Mouse (Mus musculus) heart, embryonic 11.5 days (tissue): Measurements from ENCODE around the gene Gstm4. TPM values are rescaled to one million over a fixed set of nuclear protein-coding genes. Genes with fewer than 3 reads are reported as not detected.
"Not testable (repeated sequence)": the region's sequence is repeated elsewhere in the genome, so short reads cannot be mapped to it uniquely, and the experiment has no call there.

Source experiments
- ATAC-seq: fragments of 200-750 bp; cut with Nextera tagmentation; replicated peaks from 2 replicates; pipeline ENCODE4 v1.8.0; 2017; ENCODE audit warnings: moderate library complexity; ENCODE audit not compliant: insufficient number of reproducible peaks, low FRiP score, low TSS enrichment
- H3K27ac ChIP-seq: fragments of 300-500 bp; sonication (generic); 2 replicates; pipeline ENCODE4 v1.5.1; 2014; ENCODE audit warnings: mild to moderate bottlenecking, low read depth, low read length
- H3K27me3 ChIP-seq: fragments of 300-500 bp; sonication (generic); 2 replicates; pipeline ENCODE4 v1.6.1; 2014; ENCODE audit warnings: mild to moderate bottlenecking, low read length, mixed read lengths; ENCODE audit not compliant: control insufficient read depth, insufficient read depth
- H3K36me3 ChIP-seq: fragments of 300-500 bp; sonication (generic); 2 replicates; pipeline ENCODE4 v1.6.1; 2014; ENCODE audit warnings: mild to moderate bottlenecking, low read length, moderate library complexity, mixed read lengths; ENCODE audit not compliant: control insufficient read depth, insufficient read depth
- H3K4me1 ChIP-seq: fragments of 300-500 bp; sonication (generic); 2 replicates; pipeline ENCODE4 v1.6.1; 2014; ENCODE audit warnings: low read length; ENCODE audit not compliant: control insufficient read depth, insufficient read depth
- H3K4me2 ChIP-seq: fragments of 300-500 bp; sonication (generic); 2 replicates; pipeline ENCODE4 v1.6.1; 2014; ENCODE audit warnings: mild to moderate bottlenecking, moderate library complexity
- H3K4me3 ChIP-seq: fragments of 300-500 bp; sonication (generic); 2 replicates; pipeline ENCODE4 v1.5.1; 2014; ENCODE audit warnings: low read depth, low read length
- H3K9ac ChIP-seq: fragments of 300-500 bp; sonication (generic); 2 replicates; pipeline ENCODE4 v1.6.1; 2014; ENCODE audit warnings: mild to moderate bottlenecking, low read depth, low read length, moderate library complexity
- H3K9me3 ChIP-seq: fragments of 300-500 bp; sonication (generic); replicated peaks from 2 replicates; pipeline ENCODE4 v1.6.1; 2016; ENCODE audit warnings: low read length; ENCODE audit not compliant: control insufficient read depth
- WGBS: fragments of 180-500 bp; shearing (Covaris S2); extraction: QIAGEN DNeasy Blood & Tissue Kit; methylation state at CpG from one replicate; pipeline ENCODE4 v1.1.7; 2014; ENCODE audit not compliant: insufficient replicate concordance; 5-methylcytosine and 5-hydroxymethylcytosine counted together
- polyA plus RNA-seq: library from polyadenylated mRNA; unstranded; fragments of >200 nt; fragmentation: Nextera tagmentation; extraction: Ambion mirVana; gene quantifications from 2 replicates; pipeline ENCODE4 v1.2.1, GENCODE M21; 2014

Gstm4 gene
- polyA plus RNA-seq, 1 experiment from 2014 or later: 14.7 TPM

DNA sequence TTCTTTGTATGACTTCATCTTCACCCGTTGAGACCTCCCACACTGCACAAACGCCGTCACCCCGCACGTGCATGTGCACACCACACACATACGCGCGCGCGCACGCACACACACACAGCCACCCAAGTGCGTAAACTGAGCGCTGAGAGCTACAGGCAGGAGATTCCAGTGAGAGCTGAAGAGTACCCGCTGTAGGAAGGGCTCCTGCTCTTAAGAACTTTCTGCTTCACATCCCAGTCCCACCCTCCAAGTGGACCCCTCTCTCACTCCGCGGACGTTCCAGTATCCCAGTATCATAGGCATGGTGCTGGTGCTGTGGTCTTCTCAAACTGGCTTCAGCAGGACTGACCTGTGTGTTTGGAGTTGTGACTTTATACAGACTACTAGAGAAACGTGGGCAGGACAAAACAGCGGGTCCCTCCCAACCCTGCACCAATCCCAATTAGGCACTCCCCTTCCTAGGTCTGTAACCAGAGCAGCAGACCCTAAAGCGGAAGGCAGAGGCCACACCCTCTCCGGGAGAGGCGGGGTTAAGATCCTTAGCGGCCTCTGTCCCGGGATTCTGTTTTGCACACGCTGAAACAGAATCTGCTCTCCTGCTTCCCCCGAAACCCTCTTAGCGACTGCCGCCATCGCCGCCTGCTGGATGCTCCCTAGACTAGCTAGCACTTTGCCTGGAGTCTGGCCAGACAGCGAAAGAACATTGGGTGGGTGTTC, 27.1 kb downstream of the Gstm4 start, which contains the start of gene Gstm1:
TSS of gene Gstm1 (minus strand) at position 501 of the 717 bp plus-strand sequence.
- no peaks in the 10 kb centered on the region for H3K9me3 ChIP-seq
- peak within 1 kb of the TSS; percentile 54 for H3K9ac ChIP-seq
- H3K4me2 ChIP-seq: peak within 1 kb of the TSS; percentile 71
- H3K27ac ChIP-seq: peak within 1 kb of the TSS; percentile 36
- H3K27me3 ChIP-seq: peaks cover 1% of the 10 kb centered on the region
- no peaks in the 10 kb centered on the region for H3K36me3 ChIP-seq
- peak within 1 kb of the TSS; percentile 38 for H3K4me3 ChIP-seq
- WGBS: under 1% methylated on average over 31 of the region's 31 CpGs
- peak; percentile 93 for ATAC-seq
- peaks cover 8% of the 10 kb centered on the region for H3K4me1 ChIP-seq

DNA sequence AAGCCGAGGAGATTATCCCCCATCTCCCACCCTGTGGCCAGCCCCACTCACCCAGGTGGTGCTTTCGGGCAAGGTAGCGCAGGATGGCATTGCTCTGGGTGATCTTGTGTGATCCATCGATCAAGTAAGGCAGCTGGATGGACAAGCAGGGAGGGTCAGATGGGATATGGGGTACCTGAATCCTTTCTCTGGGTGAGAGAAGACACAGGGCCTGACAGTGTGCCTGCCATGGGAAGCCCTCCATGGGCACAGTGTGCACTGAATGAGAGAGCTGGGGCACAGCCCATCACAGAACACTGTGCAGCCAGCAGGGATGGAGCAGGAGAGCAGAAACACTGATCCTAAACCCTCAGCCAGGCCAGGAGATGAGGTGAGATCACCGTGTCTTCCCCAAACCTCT, 28.2 kb downstream of the Gstm4 start:
- not testable (repeated sequence) for H3K27ac ChIP-seq, ATAC-seq, H3K27me3 ChIP-seq, H3K4me3 ChIP-seq, H3K4me1 ChIP-seq, H3K9ac ChIP-seq, H3K36me3 ChIP-seq, H3K9me3 ChIP-seq, H3K4me2 ChIP-seq
- WGBS: 83% methylated on average over 5 of the region's 5 CpGs

DNA sequence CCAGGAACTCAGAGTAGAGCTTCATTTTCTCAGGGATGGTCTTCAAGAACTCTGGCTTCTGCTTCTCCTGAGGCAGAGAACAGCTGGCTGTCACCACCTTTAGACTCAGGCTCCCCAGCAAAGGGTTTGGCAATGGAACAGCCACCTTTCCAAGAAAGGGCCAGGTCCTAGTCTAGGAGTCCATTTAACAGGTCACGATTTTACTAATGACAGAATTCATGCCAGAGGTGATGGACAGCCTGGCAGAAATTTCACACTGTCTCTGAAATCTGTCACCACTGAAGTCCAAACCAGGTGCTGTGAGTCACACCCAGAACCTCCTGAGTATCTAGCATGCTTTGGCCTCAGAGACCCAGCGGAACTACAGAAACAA, 29.7 kb downstream of the Gstm4 start:
- Histone ChIP-seq H3K4me3 (no peak overlapping the region), H3K4me2 (no peak overlapping the region), H3K9ac (no peak overlapping the region), H3K9me3 (no peaks in the 10 kb centered on the region), H3K27me3 (no peaks in the 10 kb centered on the region), H3K36me3 (no peaks in the 10 kb centered on the region), H3K27ac (no peak overlapping the region), H3K4me1 (peaks cover 8% of the 10 kb centered on the region)
- no peak for ATAC-seq
- WGBS: 84% methylated on average over 2 of the region's 2 CpGs

DNA sequence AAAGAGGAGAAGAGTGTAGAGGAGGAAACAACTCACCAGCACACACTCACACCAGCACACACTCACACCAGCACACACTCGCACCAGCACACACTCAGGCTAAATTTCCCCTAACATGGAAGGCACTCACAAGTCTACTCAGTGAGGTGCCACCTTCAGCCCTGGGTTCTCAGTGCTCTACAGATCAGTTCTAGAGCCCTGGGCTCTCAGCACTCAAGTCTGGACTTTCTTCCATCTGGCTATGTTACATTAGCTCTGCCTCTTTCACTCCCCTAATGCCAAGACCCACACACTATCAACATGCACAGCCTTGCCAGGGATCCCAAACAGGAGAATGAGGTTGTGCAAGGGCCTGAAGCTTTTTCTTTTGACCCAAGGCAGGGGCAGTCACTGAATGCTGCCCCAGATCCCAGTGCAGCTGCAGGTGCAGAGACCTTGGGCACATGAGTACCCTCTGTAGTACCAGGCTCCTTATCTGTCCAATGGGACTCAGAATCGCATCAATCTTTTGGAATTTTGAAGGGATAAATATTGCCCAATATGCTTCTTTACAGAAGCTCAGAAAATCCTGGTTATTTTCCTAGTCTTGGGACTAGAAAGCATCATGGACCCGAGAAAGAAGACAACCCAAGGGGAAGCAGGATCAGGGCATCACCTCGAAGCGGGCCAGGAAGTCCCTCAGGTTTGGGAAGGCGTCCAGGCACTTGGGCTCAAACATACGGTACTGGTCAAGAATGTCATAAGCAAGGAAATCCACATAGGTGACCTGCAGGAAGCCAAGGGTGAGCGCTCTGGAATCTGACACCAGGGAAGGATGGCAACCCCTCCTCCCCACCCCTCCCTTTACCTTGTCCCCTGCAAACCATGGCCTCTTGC, 30.4 kb downstream of the Gstm4 start:
- no peaks in the 10 kb centered on the region for H3K27me3 ChIP-seq
- H3K4me3 ChIP-seq: no peak overlapping the region
- no peaks in the 10 kb centered on the region for H3K36me3 ChIP-seq
- no peak overlapping the region for H3K27ac ChIP-seq
- no peak for ATAC-seq
- 81% methylated on average over 7 of the region's 8 CpGs for WGBS
- H3K9ac ChIP-seq: no peak overlapping the region
- H3K9me3 ChIP-seq: no peaks in the 10 kb centered on the region
- peaks cover 8% of the 10 kb centered on the region for H3K4me1 ChIP-seq
- no peak overlapping the region for H3K4me2 ChIP-seq

DNA sequence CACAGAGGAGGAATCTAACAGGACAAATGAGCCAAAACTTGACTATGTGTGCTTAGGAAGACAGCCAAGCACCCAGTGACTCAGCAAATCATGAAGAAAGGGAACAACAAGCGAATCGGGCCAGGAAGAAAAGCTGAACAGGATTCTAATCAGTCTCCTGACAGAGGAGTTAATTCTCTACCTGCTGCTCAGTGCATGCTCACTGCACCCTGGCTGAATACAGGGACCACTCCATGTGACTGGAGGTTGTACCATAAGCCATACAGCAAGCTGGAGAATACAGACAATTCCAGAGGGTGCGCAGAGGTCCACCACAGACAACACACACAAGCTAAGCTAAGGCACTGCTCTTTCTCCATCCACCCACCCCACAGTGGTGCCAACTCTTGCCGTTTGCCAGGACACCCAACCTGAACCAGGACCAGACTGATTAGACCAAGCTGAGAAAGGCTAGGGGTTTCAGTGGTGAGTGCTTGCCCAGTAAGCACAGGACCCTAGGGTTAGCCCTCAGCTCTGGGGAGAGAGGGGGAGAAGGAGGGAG, 31.3 kb downstream of the Gstm4 start:
- Histone ChIP-seq H3K4me1 (peaks cover 6% of the 10 kb centered on the region), H3K9ac (no peak overlapping the region), H3K9me3 (no peaks in the 10 kb centered on the region), H3K27me3 (no peaks in the 10 kb centered on the region), H3K4me2 (no peak overlapping the region), H3K27ac (no peak overlapping the region), H3K4me3 (no peak overlapping the region), H3K36me3 (no peaks in the 10 kb centered on the region)
- 73% methylated on average over 4 of the region's 4 CpGs for WGBS
- no peak for ATAC-seq

DNA sequence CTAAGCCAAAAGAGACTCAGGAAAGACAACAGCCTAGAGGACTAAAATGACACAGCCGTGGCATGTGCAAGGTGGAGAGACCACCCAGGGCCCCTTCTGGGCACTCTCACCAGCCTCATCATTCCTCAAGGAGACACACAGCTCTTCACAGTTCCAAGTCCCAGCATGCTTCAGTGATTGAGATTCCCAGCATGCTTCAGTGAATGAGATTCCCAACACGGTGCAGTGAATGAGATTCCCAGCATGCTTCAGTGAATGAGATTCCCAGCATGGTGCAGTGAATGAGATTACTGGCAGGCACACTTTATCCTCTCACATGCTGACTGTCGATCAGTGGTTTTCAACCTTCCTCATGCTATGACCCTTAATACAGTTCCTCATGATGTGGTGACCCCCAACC, 33.1 kb downstream of the Gstm4 start:
- Histone ChIP-seq H3K9me3 (no peaks in the 10 kb centered on the region), H3K4me1 (no peaks in the 10 kb centered on the region), H3K36me3 (no peaks in the 10 kb centered on the region), H3K4me2 (no peak overlapping the region), H3K27me3 (no peaks in the 10 kb centered on the region), H3K4me3 (no peak overlapping the region), H3K27ac (no peak overlapping the region), H3K9ac (no peak overlapping the region)
- WGBS: 65% methylated on average over 3 of the region's 3 CpGs
- no peak for ATAC-seq

DNA sequence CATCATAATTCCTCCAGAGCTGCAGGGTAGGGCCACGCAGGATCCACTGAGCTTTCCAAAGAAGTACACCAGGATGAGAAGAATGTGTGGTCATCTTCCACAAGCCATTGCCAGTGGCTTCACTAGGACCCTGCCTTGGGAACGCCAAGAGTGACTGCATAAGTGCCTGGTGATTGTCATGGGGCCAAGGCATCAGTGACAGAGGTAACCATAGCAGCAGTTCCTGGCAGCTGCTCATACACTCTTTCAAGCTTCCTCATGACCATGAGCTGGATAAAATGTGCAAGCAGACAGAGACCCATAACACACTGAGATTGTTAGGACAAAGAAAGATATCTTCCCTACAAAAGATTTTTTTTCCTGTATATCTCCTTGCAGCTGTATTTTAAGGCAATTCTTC, 34.4 kb downstream of the Gstm4 start:
- Histone ChIP-seq H3K9me3 (no peaks in the 10 kb centered on the region), H3K4me1 (no peaks in the 10 kb centered on the region), H3K9ac (no peak overlapping the region), H3K4me2 (no peak overlapping the region), H3K4me3 (no peak overlapping the region), H3K27ac (no peak overlapping the region), H3K36me3 (no peaks in the 10 kb centered on the region), H3K27me3 (no peaks in the 10 kb centered on the region)
- WGBS: 48% methylated on average over 2 of the region's 2 CpGs
- no peak for ATAC-seq

DNA sequence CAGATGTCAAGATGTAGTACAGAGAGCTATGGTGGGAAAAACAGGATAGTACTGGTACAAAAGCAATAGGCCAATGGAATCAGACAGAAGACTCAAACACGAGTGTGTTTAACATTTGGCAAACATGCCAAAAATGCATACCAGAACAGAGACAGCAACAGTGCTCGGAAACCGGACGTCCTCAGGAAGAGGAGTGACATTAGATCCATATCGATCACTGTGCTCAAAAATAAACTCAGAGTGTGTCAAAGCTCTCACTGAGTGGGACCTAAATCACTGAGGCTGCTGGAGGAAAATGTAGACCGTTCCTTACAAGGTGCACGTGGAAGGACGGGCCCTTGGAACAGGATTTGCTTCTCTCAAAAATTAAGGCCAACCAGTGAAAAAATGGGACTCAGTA, 42.7 kb downstream of the Gstm4 start:
- no peak for ATAC-seq
- H3K27me3 ChIP-seq: no peaks in the 10 kb centered on the region
- no peak overlapping the region for H3K27ac ChIP-seq
- H3K9ac ChIP-seq: no peak overlapping the region
- H3K36me3 ChIP-seq: no peaks in the 10 kb centered on the region
- H3K4me1 ChIP-seq: no peaks in the 10 kb centered on the region
- H3K4me2 ChIP-seq: no peak overlapping the region
- H3K4me3 ChIP-seq: no peak overlapping the region
- no peaks in the 10 kb centered on the region for H3K9me3 ChIP-seq
- 77% methylated on average over 8 of the region's 8 CpGs for WGBS
